Mouse (Mus musculus): ENCODE results near the gene Mrpl20. TPM values are rescaled to one million over a fixed set of nuclear protein-coding genes. Genes with fewer than 3 reads are reported as not detected.

The Mrpl20 gene
- total and polyA plus RNA-seq, 3 experiments, result 50.7 to 77.9 (median 69.9) TPM

DNA sequence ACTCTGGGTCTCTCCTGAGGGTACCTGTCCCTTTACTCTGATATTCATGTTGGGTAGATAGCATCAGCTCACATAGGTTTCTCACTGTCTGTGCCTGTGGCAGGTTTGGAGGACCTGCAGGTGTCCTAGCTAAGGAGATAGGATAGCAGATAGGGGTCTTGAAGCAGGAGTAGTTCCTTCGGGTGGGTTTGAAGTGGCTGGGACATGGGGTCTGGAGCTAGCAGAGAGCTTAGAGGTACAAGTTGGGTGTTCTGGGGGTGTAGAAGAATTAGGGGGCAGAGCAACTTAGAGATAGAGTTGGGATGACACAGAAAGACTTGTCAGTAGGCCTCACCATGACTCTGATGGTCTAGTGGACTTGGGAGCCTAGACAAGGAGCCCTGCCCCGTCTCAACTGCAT is 46.7 kb downstream of the Mrpl20 start:
- intact Hi-C loops (cut with DNase I), result no loop called here
- DNase-seq, result no peak
- Histone ChIP-seq H3K9ac (ENCODE audit: low read depth, low read length) (no peak overlapping the region), H3K79me2 (replicated peaks; ENCODE audit: control insufficient read depth, insufficient read depth, low read length) (peaks cover 8% of the 10 kb centered on the region), H3K27ac (peak overlapping the region; percentile 9; the same call in 1 of the 2 replicates), H3K4me1 (ENCODE audit: control insufficient read depth, insufficient read depth, low read length) (peaks cover 38% of the 10 kb centered on the region), H3K27me3 (ENCODE audit: control insufficient read depth, insufficient read depth, low read length) (no peaks in the 10 kb centered on the region), H3K36me3 (ENCODE audit: control insufficient read depth, insufficient read depth, low read length) (no peaks in the 10 kb centered on the region), H3K4me3 (no peak overlapping the region)
- TF ChIP-seq EP300 (IDR thresholded peaks at IDR 0.05; ENCODE audit: insufficient read depth, low read depth, low read length), result no peak
- no peak for TF ChIP-seq POLR2A (IDR thresholded peaks at IDR 0.05; ENCODE audit: insufficient read depth, low read depth, low read length)
- TF ChIP-seq CTCF (IDR thresholded peaks at IDR 0.05), result no peak
- 89% methylated on average over 2 of the region's 2 CpGs for WGBS

- intact Hi-C loops (cut with DNase I), result loop anchor here (2.0 kb wide), 1 partner anchor 19 kb away; the partner anchor contains the start of genes Cptp and Ints11
Observed at GRCm38 (mm10) chr4:155849792-155850451, 47.2 kb downstream of the Mrpl20 start.

DNA sequence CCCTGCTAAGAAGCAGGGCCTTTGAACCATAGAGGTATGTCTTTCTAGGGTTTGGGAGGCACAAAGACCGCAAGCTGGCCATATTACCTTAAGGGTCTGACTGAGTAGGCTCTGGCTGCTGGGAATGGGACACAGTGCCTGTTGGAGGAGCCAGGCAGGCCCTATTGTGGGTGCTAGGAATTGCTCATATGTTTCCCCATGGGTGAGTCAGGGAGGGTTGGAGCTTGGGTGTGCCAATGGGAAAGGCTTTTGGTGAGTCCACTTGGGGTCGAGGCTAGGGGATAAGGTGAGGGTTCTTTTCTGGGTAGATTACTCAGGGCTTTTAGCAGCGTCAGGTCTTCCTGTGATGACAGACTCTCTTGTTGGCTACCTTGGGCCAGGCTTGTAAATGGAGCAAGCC is 48.7 kb downstream of the Mrpl20 start:
- H3K27me3 ChIP-seq (ENCODE audit: control insufficient read depth, insufficient read depth, low read length), result no peaks in the 10 kb centered on the region
- no peaks in the 10 kb centered on the region for H3K36me3 ChIP-seq (ENCODE audit: control insufficient read depth, insufficient read depth, low read length)
- H3K79me2 ChIP-seq (replicated peaks; ENCODE audit: control insufficient read depth, insufficient read depth, low read length), result peaks cover 8% of the 10 kb centered on the region
- DNase-seq, result no peak
- no peak overlapping the region for H3K4me3 ChIP-seq
- H3K27ac ChIP-seq, result peak overlapping the region; percentile 49
- TF ChIP-seq CTCF (IDR thresholded peaks at IDR 0.05) (no peak), POLR2A (IDR thresholded peaks at IDR 0.05; ENCODE audit: insufficient read depth, low read depth, low read length) (no peak), EP300 (IDR thresholded peaks at IDR 0.05; ENCODE audit: insufficient read depth, low read depth, low read length) (no peak)
- H3K4me1 ChIP-seq (ENCODE audit: control insufficient read depth, insufficient read depth, low read length), result peaks cover 37% of the 10 kb centered on the region
- intact Hi-C loops (cut with DNase I), result loop anchor here (2.0 kb wide), 1 partner anchor 17 kb away; the partner anchor contains the start of genes Cptp and Ints11
- 74% methylated on average over 3 of the region's 3 CpGs for WGBS
- no peak overlapping the region for H3K9ac ChIP-seq (ENCODE audit: low read depth, low read length)

More at GRCm38 (mm10) chr4:155849792-155850451, 47.2 kb downstream of the Mrpl20 start:
- no peak overlapping the region for H3K9ac ChIP-seq (ENCODE audit: low read depth, low read length)
- H3K27ac ChIP-seq, result peak overlapping the region; percentile 9; the same call in 1 of the 2 replicates
- H3K27me3 ChIP-seq (ENCODE audit: control insufficient read depth, insufficient read depth, low read length), result no peaks in the 10 kb centered on the region
- no peaks in the 10 kb centered on the region for H3K36me3 ChIP-seq (ENCODE audit: control insufficient read depth, insufficient read depth, low read length)
- H3K4me3 ChIP-seq, result no peak overlapping the region
- WGBS, result 63% methylated on average over 3 of the region's 3 CpGs
- no peak for TF ChIP-seq POLR2A (IDR thresholded peaks at IDR 0.05; ENCODE audit: insufficient read depth, low read depth, low read length)
- peaks cover 8% of the 10 kb centered on the region for H3K79me2 ChIP-seq (replicated peaks; ENCODE audit: control insufficient read depth, insufficient read depth, low read length)
- H3K4me1 ChIP-seq (ENCODE audit: control insufficient read depth, insufficient read depth, low read length), result peaks cover 38% of the 10 kb centered on the region
- DNase-seq, result no peak

DNA sequence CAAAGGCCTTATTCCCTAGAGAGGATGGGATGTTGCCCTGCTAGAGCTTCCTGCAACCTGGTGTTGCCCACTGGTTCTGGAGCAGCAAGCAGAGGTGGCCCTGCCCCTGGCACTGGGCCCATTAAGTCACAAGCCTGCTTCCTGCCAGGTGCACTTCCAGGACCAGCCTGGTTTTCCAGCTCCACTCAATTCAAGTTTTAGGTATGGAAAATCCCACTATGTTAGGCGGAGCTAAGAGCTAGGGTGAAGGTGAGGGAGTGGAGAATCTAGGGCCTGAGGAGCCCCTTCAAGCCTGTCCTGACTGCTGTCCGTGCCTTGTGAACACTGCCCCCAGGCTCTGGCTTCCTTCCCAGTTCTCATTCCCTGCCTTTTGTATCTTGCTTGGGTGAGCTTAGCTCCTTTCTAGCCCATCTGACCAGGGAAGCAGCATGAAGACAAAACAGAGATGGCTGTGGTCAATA is 49.3 kb downstream of the Mrpl20 start:
- Histone ChIP-seq H3K36me3 (ENCODE audit: control insufficient read depth, insufficient read depth, low read length) (no peaks in the 10 kb centered on the region), H3K27ac (peak overlapping the region; percentile 49), H3K79me2 (replicated peaks; ENCODE audit: control insufficient read depth, insufficient read depth, low read length) (peaks cover 8% of the 10 kb centered on the region), H3K4me1 (ENCODE audit: control insufficient read depth, insufficient read depth, low read length) (peaks cover 33% of the 10 kb centered on the region), H3K9ac (ENCODE audit: low read depth, low read length) (no peak overlapping the region), H3K27me3 (ENCODE audit: control insufficient read depth, insufficient read depth, low read length) (no peaks in the 10 kb centered on the region), H3K4me3 (no peak overlapping the region)
- WGBS, result 51% methylated on average over 2 of the region's 2 CpGs
- no peak for DNase-seq
- intact Hi-C loops (cut with DNase I), result loop anchor here (2.0 kb wide), 1 partner anchor 17 kb away; the partner anchor contains the start of genes Cptp and Ints11
- TF ChIP-seq POLR2A (IDR thresholded peaks at IDR 0.05; ENCODE audit: insufficient read depth, low read depth, low read length) (no peak), CTCF (IDR thresholded peaks at IDR 0.05) (no peak), EP300 (IDR thresholded peaks at IDR 0.05; ENCODE audit: insufficient read depth, low read depth, low read length) (no peak)

- intact Hi-C loops (cut with DNase I), result no loop called here
- no peak for DNase-seq
- Histone ChIP-seq H3K9ac (ENCODE audit: low read depth, low read length) (no peak overlapping the region), H3K4me3 (no peak overlapping the region), H3K79me2 (replicated peaks; ENCODE audit: control insufficient read depth, insufficient read depth, low read length) (peaks cover 1% of the 10 kb centered on the region; the same call in 1 of the 2 replicates), H3K36me3 (ENCODE audit: control insufficient read depth, insufficient read depth, low read length) (no peaks in the 10 kb centered on the region), H3K27me3 (ENCODE audit: control insufficient read depth, insufficient read depth, low read length) (no peaks in the 10 kb centered on the region), H3K4me1 (ENCODE audit: control insufficient read depth, insufficient read depth, low read length) (peaks cover 32% of the 10 kb centered on the region), H3K27ac (no peak overlapping the region)
- WGBS, result 90% methylated on average over 9 of the region's 9 CpGs
- TF ChIP-seq EP300 (IDR thresholded peaks at IDR 0.05; ENCODE audit: insufficient read depth, low read depth, low read length) (no peak), CTCF (IDR thresholded peaks at IDR 0.05) (no peak), POLR2A (IDR thresholded peaks at IDR 0.05; ENCODE audit: insufficient read depth, low read depth, low read length) (no peak)
Observed at GRCm38 (mm10) chr4:155853421-155853820, 50.7 kb downstream of the Mrpl20 start.

- DNase-seq, result no peak
- TF ChIP-seq EP300 (IDR thresholded peaks at IDR 0.05; ENCODE audit: insufficient read depth, low read depth, low read length) (no peak), POLR2A (IDR thresholded peaks at IDR 0.05; ENCODE audit: insufficient read depth, low read depth, low read length) (no peak), CTCF (IDR thresholded peaks at IDR 0.05) (no peak)
- H3K4me3 ChIP-seq, result no peak overlapping the region
Observed at GRCm38 (mm10) chr4:155854991-155855390, 52.3 kb downstream of the Mrpl20 start.

More at GRCm38 (mm10) chr4:155854991-155855390, 52.3 kb downstream of the Mrpl20 start:
- Histone ChIP-seq H3K4me1 (ENCODE audit: control insufficient read depth, insufficient read depth, low read length) (peaks cover 20% of the 10 kb centered on the region), H3K79me2 (replicated peaks; ENCODE audit: control insufficient read depth, insufficient read depth, low read length) (peaks cover 1% of the 10 kb centered on the region; the same call in 1 of the 2 replicates), H3K9ac (ENCODE audit: low read depth, low read length) (no peak overlapping the region), H3K36me3 (ENCODE audit: control insufficient read depth, insufficient read depth, low read length) (no peaks in the 10 kb centered on the region), H3K27me3 (ENCODE audit: control insufficient read depth, insufficient read depth, low read length) (no peaks in the 10 kb centered on the region), H3K27ac (no peak overlapping the region)
- intact Hi-C loops (cut with DNase I), result no loop called here
- WGBS, result 95% methylated on average over 12 of the region's 12 CpGs

Measured in heart, adult 2 months (tissue).